Mouse (Mus musculus): Measurements from ENCODE around the gene Pctp.

DNA sequence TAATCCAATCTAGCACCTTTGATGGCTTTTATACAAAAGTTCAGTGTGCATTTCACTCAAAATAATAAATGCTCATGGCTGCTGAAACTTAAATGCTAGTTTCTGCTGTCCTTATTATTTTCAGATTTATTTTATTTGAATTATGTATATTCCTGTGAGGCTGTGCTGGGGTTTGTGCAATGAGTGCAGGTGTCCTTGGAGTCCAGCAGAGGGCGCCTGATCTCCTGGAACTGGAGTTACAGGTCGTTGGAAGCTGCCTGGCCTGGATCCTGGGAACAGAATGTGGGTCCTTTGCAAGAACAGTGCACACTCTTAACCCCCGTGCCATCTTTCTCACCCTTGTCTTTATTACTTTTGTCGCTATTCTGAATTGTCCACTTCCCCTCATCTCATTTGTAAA lies 33.7 kb upstream of the Pctp start:
- TF ChIP-seq GATA1 (IDR thresholded peaks at IDR 0.05; ENCODE audit: low read length) (no peak), TAL1 (IDR thresholded peaks at IDR 0.05; ENCODE audit: low read length) (no peak)

Data from erythroblast, embryonic 14.5 days (primary cell).